Mouse (Mus musculus): ENCODE measurements around the gene Agmat. TPM values are rescaled to one million over a fixed set of nuclear protein-coding genes. Genes with fewer than 3 reads are reported as not detected.
A peak's percentile ranks its signal among the peaks of the same experiment; 100 is the strongest.

The Agmat gene
- total and polyA plus RNA-seq, 2 experiments from 2014 or later: 0.60 TPM; not detected in 1

DNA sequence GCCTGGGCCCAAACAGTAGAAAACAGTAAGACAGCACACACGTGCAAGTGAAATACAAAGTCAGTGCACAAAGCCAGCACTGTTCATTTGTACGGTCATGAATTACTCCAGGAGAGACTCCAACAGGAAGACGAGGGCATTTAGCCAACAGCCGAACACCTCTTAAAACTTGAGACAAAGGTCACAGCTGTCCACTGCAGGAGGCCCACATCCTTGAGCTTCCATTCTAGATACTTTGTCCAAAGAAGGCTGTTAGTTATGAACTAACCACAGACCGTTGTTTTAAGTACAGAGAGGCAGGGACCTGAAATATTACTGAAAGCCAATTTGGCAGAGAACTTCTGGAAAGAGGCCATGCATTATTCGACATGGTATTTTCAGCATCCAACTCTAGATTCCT lies 40.6 kb downstream of the Agmat start:
- no peak overlapping the region for H3K4me2 ChIP-seq (ENCODE audit: low read depth, low read length)
- H3K9ac ChIP-seq (replicated peaks; ENCODE audit: low read length): no peak overlapping the region
- no peak for TF ChIP-seq CTCF (IDR thresholded peaks at IDR 0.05; ENCODE audit: low read depth)

DNA sequence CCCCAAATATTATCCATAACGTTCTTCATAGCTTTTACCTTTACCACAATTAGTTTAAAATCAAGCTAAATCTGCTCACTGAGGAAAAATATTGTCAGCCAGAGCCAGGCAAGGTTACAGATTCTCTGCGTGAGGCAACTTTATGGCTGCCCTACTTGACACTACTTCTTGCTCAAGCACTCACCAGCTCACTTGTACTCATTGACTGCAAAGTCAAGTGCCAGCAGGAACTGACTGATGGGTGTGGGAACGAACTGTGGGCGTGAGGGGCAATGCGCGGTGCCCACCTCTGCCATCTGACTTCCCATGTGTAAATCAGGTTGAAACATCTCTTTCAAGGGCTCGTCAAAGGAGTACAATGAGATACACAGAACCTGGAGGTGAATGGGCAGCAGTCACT lies 41.0 kb downstream of the Agmat start:
- Histone ChIP-seq H3K4me3 (ENCODE audit: low read length) (no peak overlapping the region), H3K9me3 (ENCODE audit: low read length) (no peaks in the 10 kb centered on the region), H3K9ac (replicated peaks; ENCODE audit: low read length) (no peak overlapping the region), H3K36me3 (ENCODE audit: insufficient read depth, low read length) (peaks cover 26% of the 10 kb centered on the region), H3K4me1 (ENCODE audit: insufficient read depth, low read length) (0 out of 2 replicates have a peak, but pooled peaks cover 5% of the 10 kb centered on the region), H3K4me2 (ENCODE audit: low read depth, low read length) (no peak overlapping the region), H3K27ac (no peak overlapping the region), H3K27me3 (ENCODE audit: insufficient read depth, low read length) (no peaks in the 10 kb centered on the region)
- ATAC-seq: no peak
- TF ChIP-seq CTCF (IDR thresholded peaks at IDR 0.05; ENCODE audit: low read depth): no peak
- 88% methylated on average over 7 of the region's 7 CpGs for WGBS
- DNase-seq (ENCODE audit: low spot score): no peak

More for the DNA sequence above, 40.6 kb downstream of the Agmat start:
- no peak overlapping the region for H3K27ac ChIP-seq
- no peak for DNase-seq (ENCODE audit: low spot score)
- no peaks in the 10 kb centered on the region for H3K9me3 ChIP-seq (ENCODE audit: low read length)
- 51% methylated on average over 6 of the region's 6 CpGs for WGBS
- no peak overlapping the region for H3K4me3 ChIP-seq (ENCODE audit: low read length)
- H3K4me1 ChIP-seq (ENCODE audit: insufficient read depth, low read length): 0 out of 2 replicates have a peak, but pooled peaks cover 5% of the 10 kb centered on the region
- ATAC-seq: no peak
- no peaks in the 10 kb centered on the region for H3K27me3 ChIP-seq (ENCODE audit: insufficient read depth, low read length)
- H3K36me3 ChIP-seq (ENCODE audit: insufficient read depth, low read length): peaks cover 30% of the 10 kb centered on the region

DNA sequence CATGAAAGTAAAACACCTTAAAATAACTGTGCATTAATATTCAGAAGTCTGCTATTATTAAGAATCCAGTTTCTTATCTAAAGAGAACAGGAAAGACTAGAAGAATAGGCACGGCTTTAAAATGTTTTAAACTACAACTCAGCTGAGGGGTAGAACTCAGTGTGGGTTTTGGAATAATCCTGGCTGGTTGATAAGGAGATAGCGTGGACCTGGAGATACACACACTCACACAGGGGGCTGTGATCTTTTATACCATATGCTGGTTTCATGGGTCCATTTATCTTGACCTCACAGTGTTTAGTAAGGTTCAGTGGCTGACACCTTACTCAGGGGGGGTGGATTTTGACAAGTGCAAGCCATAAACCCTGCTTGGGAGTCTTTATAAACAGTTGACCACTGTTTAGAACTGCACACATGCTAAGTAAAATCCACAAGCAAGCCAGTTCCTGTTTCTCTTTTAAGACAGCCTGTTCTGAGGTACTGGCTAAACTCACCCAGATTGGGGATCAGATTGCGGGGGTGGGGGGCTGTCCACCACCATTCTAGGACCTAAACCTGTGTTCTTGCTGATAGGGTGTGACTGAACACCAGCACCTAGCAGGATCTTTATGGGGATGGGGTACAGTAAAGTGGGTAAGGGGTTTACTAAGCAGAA lies 43.2 kb downstream of the Agmat start:
- Histone ChIP-seq H3K9me3 (ENCODE audit: low read length) (no peaks in the 10 kb centered on the region), H3K4me2 (ENCODE audit: low read depth, low read length) (peak overlapping the region; percentile 93), H3K27ac (peak overlapping the region; percentile 88), H3K36me3 (ENCODE audit: insufficient read depth, low read length) (peaks cover 11% of the 10 kb centered on the region; the same call in 1 of the 2 replicates), H3K27me3 (ENCODE audit: insufficient read depth, low read length) (no peaks in the 10 kb centered on the region), H3K9ac (replicated peaks; ENCODE audit: low read length) (peak overlapping the region; percentile 97), H3K4me3 (ENCODE audit: low read length) (peak overlapping the region; percentile 98), H3K4me1 (ENCODE audit: insufficient read depth, low read length) (peaks cover 6% of the 10 kb centered on the region; the same call in 1 of the 2 replicates)
- TF ChIP-seq CTCF (IDR thresholded peaks at IDR 0.05; ENCODE audit: low read depth): no peak
- WGBS: 53% methylated on average over 3 of the region's 3 CpGs
- DNase-seq (ENCODE audit: low spot score): no peak
- ATAC-seq: no peak

DNA sequence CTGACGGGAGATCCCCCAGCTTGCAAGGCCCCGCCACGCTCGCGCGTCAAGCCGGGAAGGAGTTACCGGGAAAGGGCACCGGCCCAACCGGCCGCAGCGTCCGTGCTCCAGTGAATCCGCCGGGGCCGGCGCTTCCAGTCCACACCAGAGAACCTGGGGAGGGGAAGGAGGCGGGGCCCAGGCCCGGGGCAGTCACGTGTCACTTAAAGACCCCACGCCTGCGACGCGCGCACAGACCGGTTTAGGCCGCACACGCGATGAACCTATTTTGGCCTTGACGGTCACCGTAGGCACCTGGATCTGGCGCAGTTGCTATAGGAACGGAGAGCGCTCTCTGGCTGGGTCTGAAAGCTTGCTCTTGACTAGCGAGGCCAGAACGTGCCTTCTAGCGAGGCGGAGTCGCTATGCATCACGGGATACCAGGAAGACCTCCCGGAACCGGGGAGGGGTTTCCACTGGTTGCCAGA lies 44.1 kb downstream of the Agmat start, which contains the start of gene Dnajc16:
Gene Dnajc16, minus strand, starts transcription at position 408 of the 467 bp plus-strand sequence.
- TF ChIP-seq CTCF (IDR thresholded peaks at IDR 0.05; ENCODE audit: low read depth): peak; percentile 37
- Histone ChIP-seq H3K9me3 (ENCODE audit: low read length) (no peaks in the 10 kb centered on the region), H3K4me3 (ENCODE audit: low read length) (peak within 1 kb of the TSS; percentile 98), H3K4me1 (ENCODE audit: insufficient read depth, low read length) (peaks cover 11% of the 10 kb centered on the region), H3K9ac (replicated peaks; ENCODE audit: low read length) (peak within 1 kb of the TSS; percentile 97), H3K4me2 (ENCODE audit: low read depth, low read length) (peak within 1 kb of the TSS; percentile 93), H3K27ac (peak within 1 kb of the TSS; percentile 88), H3K27me3 (ENCODE audit: insufficient read depth, low read length) (no peaks in the 10 kb centered on the region), H3K36me3 (ENCODE audit: insufficient read depth, low read length) (peaks cover 3% of the 10 kb centered on the region; the same call in 1 of the 2 replicates)
- ATAC-seq: peak; percentile 91
- WGBS: under 1% methylated on average over 41 of the region's 42 CpGs
- peak; percentile 100 for DNase-seq (ENCODE audit: low spot score)

DNA sequence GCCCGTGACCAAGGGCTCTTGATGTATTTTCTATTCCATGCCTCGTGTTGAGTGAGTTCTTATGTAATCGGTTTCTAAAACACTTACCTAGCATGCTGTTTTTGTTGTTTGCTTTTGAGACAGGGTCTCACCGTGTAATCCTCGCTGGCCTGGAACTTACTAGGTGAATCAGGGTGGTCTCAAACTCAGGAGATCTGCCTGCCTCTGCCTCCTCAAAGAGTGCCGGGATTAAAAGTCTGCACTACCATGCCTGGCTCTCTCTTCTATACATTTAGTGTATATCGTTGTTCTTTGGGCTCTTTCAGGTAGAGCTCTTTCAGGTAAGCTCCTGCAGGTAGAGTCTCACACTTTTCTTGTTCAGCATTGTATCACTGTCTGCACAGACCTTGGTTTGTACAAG lies 45.0 kb downstream of the Agmat start:
- no peak for ATAC-seq
- Histone ChIP-seq H3K4me1 (ENCODE audit: insufficient read depth, low read length) (peaks cover 11% of the 10 kb centered on the region), H3K27ac (no peak overlapping the region), H3K4me3 (ENCODE audit: low read length) (no peak overlapping the region), H3K36me3 (ENCODE audit: insufficient read depth, low read length) (no peaks in the 10 kb centered on the region; the same call in 1 of the 2 replicates), H3K4me2 (ENCODE audit: low read depth, low read length) (no peak overlapping the region), H3K9ac (replicated peaks; ENCODE audit: low read length) (no peak overlapping the region), H3K27me3 (ENCODE audit: insufficient read depth, low read length) (no peaks in the 10 kb centered on the region), H3K9me3 (ENCODE audit: low read length) (no peaks in the 10 kb centered on the region)
- WGBS: 86% methylated on average over 7 of the region's 7 CpGs
- no peak for DNase-seq (ENCODE audit: low spot score)
- no peak for TF ChIP-seq CTCF (IDR thresholded peaks at IDR 0.05; ENCODE audit: low read depth)

DNA sequence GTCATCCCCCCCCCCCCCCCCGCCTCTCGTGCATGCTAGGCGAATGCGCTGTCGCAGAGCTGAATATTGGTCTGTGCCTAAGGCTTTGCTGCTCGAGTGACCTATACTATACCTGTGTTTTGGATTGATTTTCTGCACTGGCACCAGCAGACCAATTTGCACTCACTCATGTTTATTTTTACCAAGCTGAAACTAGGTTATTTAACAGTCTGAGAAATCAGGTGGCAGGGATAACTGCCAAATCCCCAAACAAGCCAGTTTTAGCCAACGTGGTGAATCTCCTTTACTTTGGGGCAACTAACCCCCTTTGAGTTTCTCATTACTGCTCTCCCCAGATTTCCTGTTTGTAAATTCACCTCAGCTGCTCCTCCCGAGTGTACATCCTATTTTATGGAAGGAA lies 45.5 kb downstream of the Agmat start:
- ATAC-seq: no peak
- H3K4me3 ChIP-seq (ENCODE audit: low read length): no peak overlapping the region
- no peak for DNase-seq (ENCODE audit: low spot score)
- peaks cover 11% of the 10 kb centered on the region for H3K4me1 ChIP-seq (ENCODE audit: insufficient read depth, low read length)
- H3K27me3 ChIP-seq (ENCODE audit: insufficient read depth, low read length): no peaks in the 10 kb centered on the region
- H3K9me3 ChIP-seq (ENCODE audit: low read length): no peaks in the 10 kb centered on the region
- WGBS: 92% methylated on average over 8 of the region's 8 CpGs
- no peak overlapping the region for H3K9ac ChIP-seq (replicated peaks; ENCODE audit: low read length)
- no peak for TF ChIP-seq CTCF (IDR thresholded peaks at IDR 0.05; ENCODE audit: low read depth)
- no peaks in the 10 kb centered on the region; the same call in 1 of the 2 replicates for H3K36me3 ChIP-seq (ENCODE audit: insufficient read depth, low read length)
- H3K27ac ChIP-seq: peak overlapping the region; percentile 94; the same call in 1 of the 2 replicates
- H3K4me2 ChIP-seq (ENCODE audit: low read depth, low read length): no peak overlapping the region
